Mouse (Mus musculus) lung, embryonic 16.5 days (tissue): ENCODE measurements at regions not wholly inside any gene's neighbourhood (a gene's known extent, or its start where the extent isn't known, plus 50 kb on each side); places are given as distances from the start of the nearest gene placed in this dataset.
A peak's percentile ranks its signal among the peaks of the same experiment; 100 is the strongest.
"Not testable (repeated sequence)": the region's sequence is repeated elsewhere in the genome, so short reads cannot be mapped to it uniquely, and the experiment has no call there.

Experiments
- ATAC-seq: fragments of 200-750 bp; cut with Nextera tagmentation; 2 replicates; pipeline ENCODE4 v1.8.0; 2017; ENCODE audit warnings: low read depth, mild to moderate bottlenecking, moderate library complexity
- H3K27ac ChIP-seq: fragments of 300-500 bp; sonication (generic); 2 replicates; pipeline ENCODE4 v1.5.1; 2014; ENCODE audit warnings: mild to moderate bottlenecking, control low read depth, low read length
- H3K27me3 ChIP-seq: fragments of 300-500 bp; sonication (generic); 2 replicates; pipeline ENCODE4 v1.6.1; 2014; ENCODE audit warnings: low read depth, low read length, mixed read lengths; ENCODE audit not compliant: control insufficient read depth, insufficient read depth
- H3K36me3 ChIP-seq: fragments of 300-500 bp; sonication (generic); 2 replicates; pipeline ENCODE4 v1.6.1; 2014; ENCODE audit warnings: low read length; ENCODE audit not compliant: control insufficient read depth, insufficient read depth
- H3K4me1 ChIP-seq: fragments of 300-500 bp; sonication (generic); replicated peaks from 2 replicates; pipeline ENCODE4 v1.6.1; 2014; ENCODE audit warnings: low read length, mixed read lengths; ENCODE audit not compliant: control insufficient read depth, insufficient read depth
- H3K4me2 ChIP-seq: fragments of 300-500 bp; sonication (generic); 2 replicates; pipeline ENCODE4 v1.6.1; 2014; ENCODE audit warnings: low read depth, low read length, control low read depth
- H3K4me3 ChIP-seq: fragments of 300-500 bp; sonication (generic); 2 replicates; pipeline ENCODE4 v1.5.1; 2014; ENCODE audit warnings: mild to moderate bottlenecking, low read length, control low read depth
- H3K9ac ChIP-seq: fragments of 300-500 bp; sonication (generic); 2 replicates; pipeline ENCODE4 v1.6.1; 2014; ENCODE audit warnings: low read length, control low read depth
- H3K9me3 ChIP-seq: fragments of 300-500 bp; sonication (generic); 2 replicates; pipeline ENCODE4 v1.6.1; 2016; ENCODE audit warnings: low read length; ENCODE audit not compliant: control insufficient read depth
- whole genome bisulfite sequencing: fragments of 180-500 bp; shearing (Covaris S2); extraction: QIAGEN DNeasy Blood & Tissue Kit; methylation state at CpG from one replicate; pipeline ENCODE4 v1.1.7; 2014; 5-methylcytosine and 5-hydroxymethylcytosine counted together

DNA sequence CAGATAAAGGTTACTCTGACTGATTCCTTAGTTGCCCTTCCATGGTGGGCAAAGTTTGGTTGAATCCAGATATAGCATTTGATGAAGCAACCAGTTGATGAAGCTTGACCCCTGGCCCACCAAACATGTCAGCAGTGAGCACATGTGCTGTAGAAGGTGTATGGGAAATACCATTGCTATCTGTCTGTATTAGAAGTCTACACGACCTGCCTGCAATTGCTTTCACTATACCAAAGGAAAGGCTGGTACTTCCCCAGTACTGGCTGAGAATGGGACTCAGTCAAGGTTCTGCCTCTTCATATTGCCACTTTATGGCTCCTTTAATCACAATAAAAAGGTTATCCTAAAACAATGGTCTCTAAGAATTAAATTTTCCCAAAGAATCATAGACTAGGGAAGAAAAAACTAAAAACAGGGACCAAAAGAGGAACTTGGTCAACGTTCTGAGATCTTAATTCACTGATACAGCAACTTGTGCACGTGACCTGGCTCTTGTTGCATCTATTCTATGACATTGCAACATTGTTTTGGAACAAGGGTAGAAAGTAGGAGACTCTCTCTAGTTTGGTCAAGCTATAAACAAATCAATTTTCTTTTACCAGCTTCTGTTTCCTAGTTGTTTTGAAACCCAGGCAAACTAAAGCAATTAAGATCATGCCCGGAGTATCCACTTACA, 284.0 kb downstream of the Rapgef2 start:
- 70% methylated on average over 4 of the region's 4 CpGs for WGBS
- Histone ChIP-seq H3K27ac (no peak overlapping the region), H3K27me3 (no peaks in the 10 kb centered on the region), H3K4me1 (no peaks in the 10 kb centered on the region), H3K36me3 (no peaks in the 10 kb centered on the region), H3K9me3 (no peaks in the 10 kb centered on the region), H3K4me3 (no peak overlapping the region), H3K4me2 (no peak overlapping the region), H3K9ac (no peak overlapping the region)
- no peak for ATAC-seq

DNA sequence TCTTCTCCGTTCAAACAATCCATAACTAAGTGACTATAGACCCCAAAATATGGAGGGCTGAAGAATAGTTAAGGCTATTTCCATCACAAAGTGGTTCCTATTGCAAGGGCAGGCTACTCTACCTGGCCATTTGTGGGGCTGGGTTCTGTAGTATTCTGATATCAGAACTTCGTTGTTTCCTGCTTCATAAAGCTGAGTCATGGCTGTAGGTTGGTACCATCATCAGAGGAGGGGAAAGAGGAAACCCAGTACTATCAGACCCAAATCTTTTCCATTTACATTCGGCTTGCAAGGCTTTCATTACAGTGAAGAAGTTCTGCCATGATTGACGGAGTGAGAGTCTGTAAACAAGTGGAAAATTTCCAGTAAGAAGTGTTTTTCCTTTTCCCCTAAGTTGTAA, 284.6 kb downstream of the Rapgef2 start:
- Histone ChIP-seq H3K4me2 (no peak overlapping the region), H3K9me3 (no peaks in the 10 kb centered on the region), H3K27ac (no peak overlapping the region), H3K27me3 (no peaks in the 10 kb centered on the region), H3K9ac (no peak overlapping the region), H3K4me1 (no peaks in the 10 kb centered on the region), H3K36me3 (no peaks in the 10 kb centered on the region), H3K4me3 (no peak overlapping the region)
- no peak for ATAC-seq
- 70% methylated on average over 4 of the region's 4 CpGs for WGBS

DNA sequence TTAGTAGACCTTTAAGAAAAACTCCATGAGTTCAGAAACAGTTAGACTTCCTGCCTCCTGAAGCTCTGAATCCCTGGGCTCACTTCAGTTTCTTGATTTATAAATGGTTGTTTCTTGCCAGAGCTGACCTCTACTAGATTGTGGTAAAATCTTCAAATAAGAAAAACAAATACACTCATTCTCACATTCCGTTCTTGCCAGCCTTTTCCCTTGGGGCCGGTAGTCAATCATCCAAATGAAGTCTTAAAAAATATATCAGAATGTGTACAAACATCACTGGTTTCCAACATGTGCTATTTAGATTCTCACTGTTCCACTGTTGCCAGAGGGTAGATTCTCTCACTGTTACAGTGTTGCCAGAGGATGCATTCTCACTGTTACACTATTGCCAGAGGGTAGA, 286.0 kb downstream of the Rapgef2 start:
- Histone ChIP-seq H3K4me3 (no peak overlapping the region), H3K4me2 (no peak overlapping the region), H3K9ac (no peak overlapping the region), H3K9me3 (no peaks in the 10 kb centered on the region), H3K4me1 (no peaks in the 10 kb centered on the region), H3K27me3 (no peaks in the 10 kb centered on the region), H3K36me3 (no peaks in the 10 kb centered on the region), H3K27ac (no peak overlapping the region)
- no peak for ATAC-seq
- WGBS: 46% methylated on average over 2 of the region's 2 CpGs

DNA sequence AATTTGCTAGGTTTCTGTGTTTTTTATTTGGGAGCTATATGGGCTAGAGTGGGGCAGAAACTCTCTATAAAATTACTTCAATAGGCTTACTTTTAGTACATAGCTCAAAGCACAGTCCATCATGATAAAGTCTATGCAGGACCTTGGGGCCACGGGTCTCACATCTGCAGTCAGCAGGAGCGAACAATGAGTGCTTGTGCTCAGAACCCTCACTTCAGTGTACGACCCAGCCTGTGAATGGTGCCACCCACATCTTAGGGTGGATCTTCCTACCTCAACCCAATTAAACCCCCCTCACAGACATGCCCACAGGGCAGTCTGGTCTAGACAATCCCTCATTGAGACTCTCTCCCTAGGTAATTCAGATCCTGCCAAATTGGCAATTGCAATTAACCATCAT, 286.5 kb downstream of the Rapgef2 start:
- Histone ChIP-seq H3K9ac (no peak overlapping the region), H3K36me3 (no peaks in the 10 kb centered on the region), H3K27ac (no peak overlapping the region), H3K4me3 (no peak overlapping the region), H3K27me3 (no peaks in the 10 kb centered on the region), H3K9me3 (no peaks in the 10 kb centered on the region), H3K4me2 (no peak overlapping the region), H3K4me1 (no peaks in the 10 kb centered on the region)
- 66% methylated on average over 3 of the region's 3 CpGs for WGBS
- no peak for ATAC-seq

DNA sequence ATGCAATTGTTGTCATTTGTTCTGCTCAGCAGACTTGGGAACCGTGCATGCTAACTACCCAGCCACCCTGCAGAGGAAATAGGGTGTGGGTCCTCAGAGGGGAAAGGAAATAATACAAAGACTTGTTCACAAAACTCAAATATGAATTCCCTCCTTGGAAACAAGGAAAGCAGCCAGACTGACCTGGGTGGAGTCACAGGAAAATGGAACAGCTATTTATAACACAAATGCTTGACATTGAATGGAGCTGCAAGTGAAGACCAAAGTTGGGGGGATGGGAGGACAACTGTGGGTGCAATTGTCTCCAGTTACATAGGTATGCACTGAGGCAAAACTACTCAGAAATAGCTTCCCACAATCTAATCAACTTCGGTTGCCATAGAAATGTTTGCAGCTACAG, 298.2 kb downstream of the Rapgef2 start:
- no peaks in the 10 kb centered on the region for H3K36me3 ChIP-seq
- H3K27ac ChIP-seq: no peak overlapping the region
- H3K9me3 ChIP-seq: no peaks in the 10 kb centered on the region
- no peak overlapping the region for H3K4me3 ChIP-seq
- 50% methylated on average over 2 of the region's 2 CpGs for WGBS
- H3K4me2 ChIP-seq: no peak overlapping the region
- H3K9ac ChIP-seq: no peak overlapping the region
- peak; percentile 62 for ATAC-seq
- H3K4me1 ChIP-seq: no peaks in the 10 kb centered on the region
- H3K27me3 ChIP-seq: no peaks in the 10 kb centered on the region

DNA sequence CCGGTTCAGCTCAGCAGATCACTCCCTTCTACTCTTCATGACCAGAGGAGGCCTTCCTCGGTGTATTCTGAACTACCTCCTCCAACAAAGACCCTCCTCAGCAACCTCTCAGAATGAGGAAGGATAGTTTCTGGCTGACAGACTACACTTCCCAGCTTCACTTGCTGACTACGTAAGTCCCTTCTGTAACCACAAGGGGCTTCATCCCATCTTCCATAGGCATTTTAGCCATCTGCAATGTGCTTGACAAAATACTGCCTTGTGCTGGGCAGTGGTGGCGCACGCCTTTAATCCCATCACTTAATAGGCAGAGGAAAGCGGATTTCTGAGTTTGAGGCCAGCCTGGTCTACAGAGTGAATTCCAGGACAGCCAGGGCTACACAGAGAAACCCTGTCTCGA, 299.6 kb downstream of the Rapgef2 start:
- no peak for ATAC-seq
- no peak overlapping the region for H3K9ac ChIP-seq
- no peaks in the 10 kb centered on the region for H3K27me3 ChIP-seq
- no peak overlapping the region for H3K27ac ChIP-seq
- no peaks in the 10 kb centered on the region for H3K9me3 ChIP-seq
- WGBS: 75% methylated on average over 6 of the region's 7 CpGs
- no peak overlapping the region for H3K4me2 ChIP-seq
- H3K4me3 ChIP-seq: no peak overlapping the region
- H3K4me1 ChIP-seq: no peaks in the 10 kb centered on the region
- no peaks in the 10 kb centered on the region for H3K36me3 ChIP-seq

DNA sequence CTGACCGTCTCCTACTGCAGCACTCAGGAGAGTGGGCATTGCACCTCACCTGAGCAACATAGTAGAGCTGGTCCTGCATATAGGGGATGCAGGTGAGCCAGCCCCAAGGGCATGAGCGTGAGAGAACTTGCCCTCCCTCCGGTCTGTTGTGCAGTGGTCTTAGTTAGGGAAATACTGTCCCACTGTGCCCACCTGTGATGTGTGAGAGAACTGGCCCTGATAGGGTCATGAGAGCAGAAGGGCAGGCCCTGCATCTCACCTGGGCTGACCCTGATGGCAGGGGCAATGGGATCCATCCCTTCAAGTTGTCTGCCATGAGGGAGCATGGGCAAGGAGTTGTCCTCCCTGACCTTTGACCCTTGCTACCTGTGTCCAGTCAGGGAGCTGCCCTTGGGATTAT, 305.3 kb downstream of the Rapgef2 start:
- no peaks in the 10 kb centered on the region for H3K9me3 ChIP-seq
- no peak overlapping the region for H3K27ac ChIP-seq
- 83% methylated on average over 3 of the region's 3 CpGs for WGBS
- no peak overlapping the region for H3K4me2 ChIP-seq
- no peak overlapping the region for H3K4me3 ChIP-seq
- no peaks in the 10 kb centered on the region for H3K36me3 ChIP-seq
- H3K27me3 ChIP-seq: no peaks in the 10 kb centered on the region
- ATAC-seq: no peak
- H3K4me1 ChIP-seq: no peaks in the 10 kb centered on the region
- no peak overlapping the region for H3K9ac ChIP-seq

DNA sequence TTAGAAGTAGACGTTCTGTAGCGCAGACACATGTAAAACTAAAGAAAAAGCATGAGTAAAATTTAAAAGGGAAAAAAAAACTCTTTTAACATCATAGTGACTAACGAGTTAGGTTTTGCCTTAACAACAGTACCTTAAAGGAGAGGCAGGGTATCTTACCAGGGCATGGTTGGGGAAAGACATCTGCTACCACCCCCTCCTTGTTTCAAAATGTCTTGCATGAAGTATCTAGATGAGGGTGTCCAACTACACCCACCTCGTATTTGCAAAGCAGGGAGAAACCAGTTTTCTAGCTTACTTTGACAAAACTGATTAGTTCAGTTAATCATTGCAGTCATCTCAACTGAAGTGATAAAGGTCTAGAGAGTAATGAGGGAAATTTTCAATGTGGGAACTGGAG, 307.5 kb downstream of the Rapgef2 start:
- Histone ChIP-seq H3K4me2 (no peak overlapping the region), H3K9ac (no peak overlapping the region), H3K9me3 (no peaks in the 10 kb centered on the region), H3K36me3 (no peaks in the 10 kb centered on the region), H3K27me3 (no peaks in the 10 kb centered on the region), H3K4me1 (no peaks in the 10 kb centered on the region), H3K27ac (no peak overlapping the region), H3K4me3 (no peak overlapping the region)
- ATAC-seq: no peak
- WGBS: 72% methylated on average over 4 of the region's 4 CpGs

DNA sequence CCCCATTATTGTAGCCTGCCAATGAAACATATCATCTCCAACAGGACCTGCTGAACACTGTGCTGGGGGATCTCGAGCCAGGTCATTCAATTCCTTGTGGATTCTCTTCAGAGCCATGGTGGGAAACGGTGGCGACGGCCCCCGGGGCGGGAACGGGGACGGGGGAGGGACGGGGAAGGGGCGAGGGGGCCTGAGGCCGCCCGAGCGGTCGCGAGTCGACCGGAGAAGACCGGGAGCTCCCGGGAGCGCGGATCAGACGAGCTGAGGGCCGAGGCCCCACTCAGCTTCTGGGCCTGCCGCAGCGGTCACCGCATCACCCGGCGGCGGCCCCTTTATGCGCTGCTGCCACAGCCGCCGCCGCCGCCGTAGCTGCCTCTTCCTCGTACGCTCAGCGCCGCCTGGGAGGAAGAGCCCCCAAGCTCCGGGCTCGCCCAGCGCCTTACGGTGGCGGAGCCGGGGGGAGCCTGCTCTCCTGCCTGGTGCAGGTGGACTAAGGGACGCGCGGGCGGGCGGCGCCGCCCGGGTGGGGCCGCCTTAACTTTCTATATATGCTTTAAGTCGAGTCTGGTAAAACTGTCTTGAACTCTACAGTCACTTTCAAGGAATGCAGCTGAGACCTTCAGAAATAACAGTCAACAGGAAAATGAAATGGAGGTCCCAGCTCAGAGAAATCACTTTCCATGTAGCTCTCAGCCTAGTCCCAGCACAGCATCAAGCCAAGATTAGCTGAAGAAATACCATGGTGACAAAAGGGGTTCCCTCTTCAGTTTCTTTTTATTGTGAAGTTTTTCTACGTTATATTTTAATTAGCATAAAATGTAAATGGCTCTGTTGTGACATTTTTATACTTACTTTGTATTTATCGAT, 319.4 kb downstream of the Rapgef2 start:
- H3K4me1 ChIP-seq, H3K27ac ChIP-seq, H3K27me3 ChIP-seq, H3K36me3 ChIP-seq, H3K9me3 ChIP-seq: not testable (repeated sequence)
- Histone ChIP-seq H3K4me3 (peak overlapping the region; percentile 50), H3K9ac (peak overlapping the region; percentile 65), H3K4me2 (peak overlapping the region; percentile 73)
- WGBS: 5% methylated on average over 26 of the region's 57 CpGs
- peak; percentile 88 for ATAC-seq
